Mouse (Mus musculus) stomach, embryonic 15.5 days (tissue): ENCODE results near the gene Phf23. TPM values are rescaled to one million over a fixed set of nuclear protein-coding genes. Genes with fewer than 3 reads are reported as not detected.

Experiments
- ATAC-seq: fragments of 200-750 bp; cut with Nextera tagmentation; 2 replicates; pipeline ENCODE4 v1.8.0; 2017; ENCODE audit warnings: low read depth, moderate number of reproducible peaks, moderate TSS enrichment; ENCODE audit not compliant: insufficient read depth, low FRiP score
- H3K27ac ChIP-seq: fragments of 300-500 bp; sonication (generic); 2 replicates; pipeline ENCODE4 v1.5.1; 2015; ENCODE audit warnings: mild to moderate bottlenecking, inconsistent platforms
- H3K27me3 ChIP-seq: fragments of 300-500 bp; sonication (generic); replicated peaks from 2 replicates; pipeline ENCODE4 v1.6.1; 2015; ENCODE audit warnings: inconsistent platforms
- H3K36me3 ChIP-seq: fragments of 300-500 bp; sonication (generic); 2 replicates; pipeline ENCODE4 v1.6.1; 2015; ENCODE audit warnings: inconsistent platforms
- H3K4me1 ChIP-seq: fragments of 300-500 bp; sonication (generic); 2 replicates; pipeline ENCODE4 v1.6.1; 2015; ENCODE audit warnings: inconsistent platforms
- H3K4me2 ChIP-seq: fragments of 300-500 bp; sonication (generic); 2 replicates; pipeline ENCODE4 v1.6.1; 2015; ENCODE audit warnings: mild to moderate bottlenecking, inconsistent platforms
- H3K4me3 ChIP-seq: fragments of 300-500 bp; sonication (generic); replicated peaks from 2 replicates; pipeline ENCODE4 v1.5.1; 2015; ENCODE audit warnings: inconsistent platforms
- H3K9ac ChIP-seq: fragments of 300-500 bp; sonication (generic); 2 replicates; pipeline ENCODE4 v1.6.1; 2015; ENCODE audit warnings: inconsistent platforms
- H3K9me3 ChIP-seq: fragments of 300-500 bp; sonication (generic); 2 replicates; pipeline ENCODE4 v1.6.1; 2016; ENCODE audit warnings: inconsistent platforms
- WGBS: fragments of 180-500 bp; shearing (Covaris S2); methylation state at CpG from one replicate; pipeline ENCODE4 v1.1.7; 2015; 5-methylcytosine and 5-hydroxymethylcytosine counted together
- polyA plus RNA-seq: library from polyadenylated mRNA; unstranded; fragments of >200 nt; fragmentation: Nextera tagmentation; extraction: Ambion mirVana; gene quantifications from 2 replicates; pipeline ENCODE4 v1.2.1, GENCODE M21; 2015

The Phf23 gene
- polyA plus RNA-seq, 1 experiment from 2014 or later = 59.4 TPM

DNA sequence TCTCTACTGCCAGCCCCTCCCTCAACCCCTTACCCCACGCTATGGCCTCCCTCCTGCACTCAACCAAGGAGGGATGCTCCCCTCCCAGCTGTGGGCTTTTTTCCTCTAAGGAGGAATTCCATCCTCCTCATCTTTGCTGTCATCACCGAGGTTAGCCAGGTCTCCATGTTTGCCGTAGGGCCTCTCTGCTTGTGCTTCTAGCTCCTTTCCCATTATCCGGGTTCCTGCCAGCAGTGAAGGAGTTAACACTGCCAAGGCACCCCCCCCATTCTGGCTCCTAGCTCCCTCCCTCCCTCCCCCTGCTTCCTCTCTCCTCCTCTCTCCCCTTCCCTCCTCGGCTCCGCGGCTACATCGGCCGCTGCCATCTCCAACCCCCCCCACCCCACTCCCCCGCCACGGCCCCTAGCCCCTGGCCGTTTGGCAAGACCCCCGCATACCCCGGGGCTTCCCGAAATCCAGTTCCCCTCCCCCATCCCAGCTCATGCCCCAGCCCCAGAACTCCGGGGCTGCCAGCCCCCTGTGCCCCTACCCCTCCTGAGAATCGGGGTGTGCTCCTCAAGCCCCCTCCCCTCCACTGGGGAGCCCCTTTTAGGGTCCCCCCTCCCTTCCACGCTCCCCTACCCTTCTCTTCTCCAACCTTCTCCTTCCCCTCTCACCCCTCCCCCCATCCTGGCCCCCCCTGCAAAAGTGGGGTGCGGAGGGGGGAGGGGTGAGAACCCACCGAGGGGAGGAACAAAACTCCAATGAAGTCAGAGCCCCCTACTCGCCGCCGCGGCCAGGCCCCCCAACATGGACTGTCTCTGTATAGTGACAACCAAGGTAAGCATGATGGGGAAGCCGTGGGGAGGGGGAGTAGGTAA is 22.8 kb downstream of the Phf23 start:
- Histone ChIP-seq H3K9me3 (no peaks in the 10 kb centered on the region), H3K27me3 (no peaks in the 10 kb centered on the region), H3K4me3 (peak overlapping the region; percentile 61), H3K4me2 (peak overlapping the region; percentile 76), H3K36me3 (0 out of 2 replicates have a peak, but pooled peaks cover 6% of the 10 kb centered on the region), H3K9ac (peak overlapping the region; percentile 76), H3K4me1 (peaks cover 33% of the 10 kb centered on the region), H3K27ac (peak overlapping the region; percentile 88)
- ATAC-seq = no peak
- WGBS = under 1% methylated on average over 25 of the region's 25 CpGs

- ATAC-seq = no peak
- Histone ChIP-seq H3K4me1 (peaks cover 32% of the 10 kb centered on the region), H3K27me3 (no peaks in the 10 kb centered on the region), H3K27ac (peak overlapping the region; percentile 70), H3K4me2 (peak overlapping the region; percentile 76), H3K4me3 (peak overlapping the region; percentile 61), H3K9ac (0 out of 2 replicates have a peak overlapping the region, but pooled peaks have one; percentile 76), H3K9me3 (no peaks in the 10 kb centered on the region), H3K36me3 (no peaks in the 10 kb centered on the region)
- 19% methylated on average over 2 of the region's 2 CpGs for WGBS
These were observed 24.0 kb downstream of the Phf23 start for GRCm38 (mm10) chr11:70019495-70020021.

DNA sequence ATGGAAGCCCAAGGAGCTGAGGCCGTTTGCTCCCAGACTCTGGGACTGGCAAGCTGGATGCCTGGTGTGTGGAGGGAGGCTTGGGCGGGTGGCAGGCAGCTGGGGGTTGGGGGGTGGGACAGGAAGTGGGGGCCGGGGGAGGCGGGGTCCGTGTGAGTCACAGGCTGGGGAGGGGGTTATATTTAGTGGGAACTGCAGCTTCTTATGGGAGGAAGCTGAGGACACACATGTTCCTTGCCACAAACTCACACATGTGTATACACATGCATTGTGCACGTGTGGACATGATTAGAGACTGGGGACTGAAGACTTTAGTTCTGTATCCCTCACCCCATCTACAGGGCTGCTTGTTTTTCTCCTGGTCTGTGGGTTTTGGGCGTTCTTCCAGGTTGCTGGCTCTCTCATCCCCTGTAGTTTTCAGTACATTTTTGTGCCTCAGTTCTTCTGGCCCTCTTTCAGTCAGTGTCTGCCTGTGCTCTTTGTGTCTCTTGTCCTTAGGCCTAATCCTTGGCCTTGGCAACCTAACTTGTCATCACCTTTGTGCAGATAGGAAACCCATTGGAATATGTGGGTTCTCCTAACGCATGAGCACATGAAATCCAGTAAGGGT is 24.6 kb downstream of the Phf23 start:
- H3K9ac ChIP-seq = no peak overlapping the region
- 17% methylated on average over 8 of the region's 8 CpGs for WGBS

GRCm38 (mm10) chr11:70020731-70021263 is 25.2 kb downstream of the Phf23 start:
- no peak overlapping the region for H3K9ac ChIP-seq

More for the DNA sequence above, 24.6 kb downstream of the Phf23 start:
- peak overlapping the region; percentile 76 for H3K4me2 ChIP-seq
- ATAC-seq = no peak
- H3K36me3 ChIP-seq = no peaks in the 10 kb centered on the region
- H3K9me3 ChIP-seq = no peaks in the 10 kb centered on the region
- H3K4me1 ChIP-seq = peaks cover 31% of the 10 kb centered on the region
- H3K27me3 ChIP-seq = no peaks in the 10 kb centered on the region
- H3K27ac ChIP-seq = peak overlapping the region; percentile 70
- H3K4me3 ChIP-seq = peak overlapping the region; percentile 61

DNA sequence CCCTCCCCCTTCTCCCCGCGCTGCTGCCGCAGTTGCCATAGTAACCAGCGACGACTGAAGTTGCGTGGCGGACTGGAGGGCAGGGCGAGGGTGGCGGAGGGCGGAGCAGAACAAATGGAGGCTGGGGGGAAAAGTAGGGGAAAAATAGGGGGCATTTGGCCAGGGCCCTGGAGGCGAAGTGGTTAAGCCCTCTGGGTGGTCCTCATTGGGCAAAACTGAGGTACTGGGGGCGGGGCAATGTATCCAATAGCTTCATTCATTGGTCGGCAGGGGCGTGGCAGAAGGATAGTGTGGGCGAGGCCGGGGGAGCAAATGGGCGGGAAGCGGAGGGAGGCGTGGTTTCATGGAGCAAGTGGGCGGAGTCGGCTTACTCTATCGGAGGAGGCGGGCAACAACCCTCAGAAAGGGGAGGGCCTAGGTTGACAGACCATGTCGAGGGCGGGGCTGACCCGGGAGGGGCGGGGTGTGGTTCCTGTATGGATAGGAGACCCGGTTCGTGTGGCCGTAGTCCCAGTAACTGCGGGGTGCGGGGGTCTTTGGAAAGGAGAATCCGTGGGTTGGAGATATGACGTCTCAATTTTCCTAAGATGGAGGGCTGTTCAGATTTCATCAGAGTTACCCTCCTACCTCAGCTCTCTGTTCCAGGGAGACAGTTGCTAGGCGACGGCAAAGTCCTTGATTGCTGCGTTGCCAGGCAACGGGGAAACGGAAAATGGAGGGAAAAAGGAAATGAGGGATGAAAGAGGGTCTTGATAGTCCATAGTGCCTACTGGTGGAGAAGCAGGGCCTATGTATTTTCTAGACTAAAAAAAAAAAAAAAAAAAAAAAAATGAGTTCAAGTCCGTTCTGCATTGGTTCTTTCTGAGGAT is 25.9 kb downstream of the Phf23 start:
- peak overlapping the region; percentile 76 for H3K4me2 ChIP-seq
- WGBS = 2% methylated on average over 40 of the region's 40 CpGs
- H3K9ac ChIP-seq = no peak overlapping the region
- no peaks in the 10 kb centered on the region for H3K27me3 ChIP-seq
- H3K9me3 ChIP-seq = no peaks in the 10 kb centered on the region
- H3K27ac ChIP-seq = peak overlapping the region; percentile 70
- H3K36me3 ChIP-seq = no peaks in the 10 kb centered on the region
- ATAC-seq = peak; percentile 78
- H3K4me1 ChIP-seq = peaks cover 45% of the 10 kb centered on the region
- peak overlapping the region; percentile 54 for H3K4me3 ChIP-seq

More at GRCm38 (mm10) chr11:70020731-70021263, 25.2 kb downstream of the Phf23 start:
- Histone ChIP-seq H3K27ac (peak overlapping the region; percentile 70), H3K36me3 (no peaks in the 10 kb centered on the region), H3K4me1 (peaks cover 38% of the 10 kb centered on the region), H3K4me3 (peak overlapping the region; percentile 54), H3K9me3 (no peaks in the 10 kb centered on the region), H3K4me2 (peak overlapping the region; percentile 76), H3K27me3 (no peaks in the 10 kb centered on the region)
- ATAC-seq = peak; percentile 86
- WGBS = under 1% methylated on average over 8 of the region's 8 CpGs

GRCm38 (mm10) chr11:70023481-70024150 is 28.0 kb downstream of the Phf23 start:
- H3K9ac ChIP-seq = 0 out of 2 replicates have a peak overlapping the region, but pooled peaks have one; percentile 16
- peak overlapping the region; percentile 44 for H3K4me2 ChIP-seq
- H3K27ac ChIP-seq = no peak overlapping the region
- ATAC-seq = no peak
- no peaks in the 10 kb centered on the region for H3K9me3 ChIP-seq
- peak overlapping the region; percentile 22 for H3K4me3 ChIP-seq
- no peaks in the 10 kb centered on the region for H3K27me3 ChIP-seq
- 5% methylated on average over 19 of the region's 29 CpGs for WGBS
- peaks cover 54% of the 10 kb centered on the region for H3K4me1 ChIP-seq
- no peaks in the 10 kb centered on the region for H3K36me3 ChIP-seq

- no peaks in the 10 kb centered on the region for H3K27me3 ChIP-seq
- peak overlapping the region; percentile 22 for H3K4me3 ChIP-seq
- H3K4me2 ChIP-seq = peak overlapping the region; percentile 44
- peak overlapping the region; percentile 16; the same call in 1 of the 2 replicates for H3K9ac ChIP-seq
- 13% methylated on average over 6 of the region's 6 CpGs for WGBS
- no peaks in the 10 kb centered on the region for H3K9me3 ChIP-seq
- peaks cover 59% of the 10 kb centered on the region for H3K4me1 ChIP-seq
- no peak for ATAC-seq
- no peak overlapping the region for H3K27ac ChIP-seq
- H3K36me3 ChIP-seq = no peaks in the 10 kb centered on the region
These were observed 28.6 kb downstream of the Phf23 start for GRCm38 (mm10) chr11:70024151-70024514.

GRCm38 (mm10) chr11:70026689-70027088 is 31.1 kb downstream of the Phf23 start:
- Histone ChIP-seq H3K9me3 (no peaks in the 10 kb centered on the region), H3K9ac (no peak overlapping the region), H3K36me3 (peaks cover 9% of the 10 kb centered on the region), H3K4me1 (peaks cover 59% of the 10 kb centered on the region), H3K27me3 (no peaks in the 10 kb centered on the region), H3K27ac (peak overlapping the region; percentile 57), H3K4me3 (peak overlapping the region; percentile 40), H3K4me2 (peak overlapping the region; percentile 63)
- WGBS = 8% methylated on average over 19 of the region's 19 CpGs
- ATAC-seq = peak; percentile 70

DNA sequence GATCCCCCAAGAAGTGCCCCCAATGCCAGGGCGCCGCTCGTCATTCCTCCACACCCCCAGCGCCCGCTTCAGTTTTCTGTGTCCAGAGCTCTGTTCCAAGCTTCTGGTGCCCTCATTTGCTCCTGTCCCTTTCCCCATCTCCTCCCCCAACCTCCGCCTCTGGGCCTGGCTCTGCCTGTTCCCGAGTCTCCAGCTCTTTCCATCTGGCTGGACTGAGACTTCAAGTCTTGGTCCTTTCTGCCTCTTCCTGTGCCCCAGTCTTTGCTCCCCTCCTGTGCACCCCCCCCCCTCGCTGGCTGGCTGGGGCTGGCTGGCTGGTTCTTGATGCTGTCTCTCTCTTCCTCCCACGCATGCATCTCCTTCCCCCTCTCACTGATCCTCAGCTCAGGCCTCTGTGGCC is 31.8 kb downstream of the Phf23 start:
- ATAC-seq = no peak
- peak overlapping the region; percentile 40 for H3K4me3 ChIP-seq
- H3K9ac ChIP-seq = no peak overlapping the region
- no peaks in the 10 kb centered on the region for H3K9me3 ChIP-seq
- WGBS = 46% methylated on average over 9 of the region's 9 CpGs
- H3K4me2 ChIP-seq = peak overlapping the region; percentile 63
- H3K36me3 ChIP-seq = peaks cover 12% of the 10 kb centered on the region
- H3K27ac ChIP-seq = peak overlapping the region; percentile 57
- no peaks in the 10 kb centered on the region for H3K27me3 ChIP-seq
- H3K4me1 ChIP-seq = peaks cover 59% of the 10 kb centered on the region

DNA sequence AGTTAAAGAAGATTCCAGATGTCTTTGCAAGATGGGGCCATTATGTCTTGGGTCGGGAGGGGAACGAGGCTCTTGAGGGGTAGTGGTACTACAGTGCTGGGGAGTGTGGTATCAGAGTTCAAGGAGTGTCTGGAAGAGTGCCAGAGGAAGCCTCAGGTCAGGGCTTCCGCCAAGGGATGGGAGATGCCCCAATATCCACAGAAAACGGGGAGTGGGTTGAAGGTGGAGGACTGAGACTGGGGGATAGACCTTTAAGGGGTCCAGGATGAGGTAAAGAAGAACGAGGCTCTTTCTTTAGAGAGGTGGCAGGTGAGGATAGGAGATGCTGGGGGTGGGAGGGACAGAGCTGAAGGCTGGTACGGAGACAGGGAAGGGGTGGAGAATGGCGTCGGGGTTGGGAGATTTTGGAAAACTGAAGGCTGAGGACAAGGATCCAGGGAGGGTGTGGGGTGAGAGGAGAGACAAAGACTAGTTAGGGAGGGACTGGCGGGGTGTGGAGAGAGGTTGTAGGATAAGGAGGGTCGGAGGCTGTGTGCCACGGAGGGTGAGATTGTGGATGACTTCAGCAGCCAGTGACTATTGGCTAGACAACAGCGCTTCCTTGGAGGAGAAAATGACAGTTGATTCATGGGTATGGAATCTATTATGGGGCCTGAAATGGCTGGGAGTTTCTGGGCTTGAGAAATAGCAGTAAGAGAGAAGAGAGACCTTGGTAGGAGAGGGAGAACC is 33.0 kb downstream of the Phf23 start:
- peak overlapping the region; percentile 63 for H3K4me2 ChIP-seq
- peaks cover 59% of the 10 kb centered on the region for H3K4me1 ChIP-seq
- peak overlapping the region; percentile 32; the same call in 1 of the 2 replicates for H3K4me3 ChIP-seq
- 19% methylated on average over 12 of the region's 12 CpGs for WGBS
- no peaks in the 10 kb centered on the region for H3K27me3 ChIP-seq
- no peak overlapping the region for H3K9ac ChIP-seq
- no peak for ATAC-seq
- H3K9me3 ChIP-seq = no peaks in the 10 kb centered on the region
- peak overlapping the region; percentile 88 for H3K27ac ChIP-seq
- peaks cover 12% of the 10 kb centered on the region for H3K36me3 ChIP-seq
